Mouse (Mus musculus) kidney, postnatal 14 days (tissue): ENCODE measurements around the gene Uqcr11.
A peak's percentile ranks its signal among the peaks of the same experiment; 100 is the strongest.

Experiments
- DNase-seq: peaks from one replicate; pipeline ENCODE4 v3.0.0; 2022; ENCODE audit warnings: mixed read lengths

Gene Uqcr11

DNA sequence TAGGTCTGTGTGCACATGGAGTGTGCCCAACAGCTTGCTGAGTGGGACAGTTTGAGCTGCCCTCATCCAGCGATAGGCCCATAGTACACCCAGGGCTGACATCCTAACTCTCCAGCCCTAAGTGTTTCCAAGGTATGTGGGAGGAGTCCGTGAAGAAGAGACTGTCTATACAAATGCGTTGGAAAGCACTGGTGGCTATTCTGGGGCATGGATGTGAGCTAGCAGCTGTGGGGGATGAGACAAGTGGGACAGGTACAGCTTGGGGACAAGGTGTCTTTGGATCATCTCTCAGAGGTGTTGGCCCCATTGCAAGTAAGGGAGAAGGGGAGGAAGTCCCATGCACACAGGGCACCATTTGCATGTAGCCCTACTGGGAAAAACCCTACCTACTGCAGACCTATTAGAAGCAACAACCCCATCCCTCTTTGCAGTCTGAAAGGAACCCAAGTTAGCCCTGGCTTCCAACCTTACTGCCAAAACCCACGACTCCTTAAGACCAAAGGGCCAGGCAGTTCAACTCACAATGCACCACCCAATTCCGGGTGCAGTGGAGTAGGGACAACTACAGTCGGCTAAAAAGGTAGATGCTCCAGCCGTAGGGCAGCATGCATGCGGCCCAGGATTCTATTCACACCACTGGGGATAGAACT lies 9.0 kb downstream of the Uqcr11 start:
- no peak for DNase-seq

DNA sequence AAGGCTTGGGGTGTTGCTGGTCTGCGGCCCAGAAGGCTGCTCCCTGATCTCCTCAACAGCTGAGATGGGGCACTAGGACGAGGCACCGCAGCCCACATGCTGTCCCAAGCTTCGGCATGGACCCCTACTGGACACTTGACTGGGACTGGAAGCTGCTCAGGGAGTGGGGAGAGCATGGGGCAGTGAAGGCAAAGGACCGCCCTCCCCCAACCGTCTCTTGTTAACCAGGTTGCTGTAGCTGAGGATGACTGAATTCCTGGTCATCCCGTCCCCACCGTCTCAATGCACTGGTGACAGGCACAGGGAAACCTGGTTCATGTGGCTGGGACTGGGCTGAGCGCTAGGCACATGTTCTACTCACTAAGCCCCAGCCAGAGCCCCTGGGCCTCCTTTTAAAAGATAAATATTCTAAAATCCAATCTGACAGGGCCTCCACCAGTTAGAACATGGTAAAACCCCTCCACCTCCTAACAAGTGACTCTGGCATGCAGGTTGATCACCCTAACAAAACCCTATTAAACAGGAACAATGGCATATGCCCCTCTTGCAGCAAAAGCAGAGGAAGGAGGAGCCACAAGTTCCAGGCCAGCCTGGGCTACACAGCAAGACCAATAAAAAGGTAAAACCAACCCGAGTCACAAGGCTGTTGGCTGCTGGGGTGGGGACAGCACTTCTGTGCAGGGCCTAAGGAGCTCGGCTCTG lies 9.7 kb downstream of the Uqcr11 start:
- DNase-seq = no peak

DNA sequence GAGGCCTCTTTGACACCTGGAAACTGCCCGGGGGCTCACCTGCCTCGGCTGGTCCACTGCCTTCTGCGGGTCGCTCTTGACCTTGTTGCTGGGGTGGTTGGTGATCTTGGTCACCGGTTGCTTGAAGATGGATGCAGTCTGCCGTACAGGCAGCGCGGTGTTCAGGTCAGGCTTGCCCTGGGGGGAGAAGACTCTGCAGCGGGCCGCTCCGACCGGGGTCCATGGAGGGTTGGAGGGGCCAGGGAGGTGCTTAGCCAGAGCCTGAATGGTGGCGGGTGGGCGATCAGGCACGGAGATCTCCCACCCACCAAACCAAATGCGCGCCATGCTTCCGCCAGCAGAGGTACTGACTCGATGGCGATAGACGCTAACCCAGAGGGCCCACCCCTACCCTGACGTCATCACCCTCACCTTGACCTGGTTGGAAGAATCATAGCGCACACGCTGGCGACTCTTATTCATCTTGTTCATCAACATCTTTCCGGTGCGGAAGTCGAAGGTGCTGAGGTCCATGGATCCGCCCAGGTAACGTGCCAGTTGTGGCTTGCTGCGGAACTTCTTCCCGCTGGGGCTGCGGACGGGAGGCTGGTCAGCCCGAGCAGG lies 11.5 kb downstream of the Uqcr11 start:
- DNase-seq = no peak

DNA sequence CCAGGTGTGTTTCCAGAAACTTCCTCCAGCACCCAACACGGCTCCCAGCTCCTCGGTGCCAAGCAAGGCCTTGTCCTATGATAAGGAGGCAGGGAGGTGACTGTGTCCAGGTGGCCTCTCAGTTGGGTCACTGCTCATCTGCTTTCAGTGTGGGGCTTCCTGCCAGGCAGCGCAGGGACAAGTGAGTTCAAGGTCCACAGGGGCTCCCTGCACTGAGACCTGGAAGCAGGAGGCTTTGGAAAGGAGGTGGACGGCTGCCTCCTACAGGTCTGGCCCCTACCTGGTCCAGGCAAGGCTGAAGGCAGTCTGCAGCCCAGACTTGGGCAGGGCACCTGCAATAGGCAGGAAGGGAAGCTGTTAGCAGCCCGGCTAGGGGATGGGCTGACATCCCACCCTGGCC lies 13.9 kb downstream of the Uqcr11 start:
- peak; percentile 66 for DNase-seq

DNA sequence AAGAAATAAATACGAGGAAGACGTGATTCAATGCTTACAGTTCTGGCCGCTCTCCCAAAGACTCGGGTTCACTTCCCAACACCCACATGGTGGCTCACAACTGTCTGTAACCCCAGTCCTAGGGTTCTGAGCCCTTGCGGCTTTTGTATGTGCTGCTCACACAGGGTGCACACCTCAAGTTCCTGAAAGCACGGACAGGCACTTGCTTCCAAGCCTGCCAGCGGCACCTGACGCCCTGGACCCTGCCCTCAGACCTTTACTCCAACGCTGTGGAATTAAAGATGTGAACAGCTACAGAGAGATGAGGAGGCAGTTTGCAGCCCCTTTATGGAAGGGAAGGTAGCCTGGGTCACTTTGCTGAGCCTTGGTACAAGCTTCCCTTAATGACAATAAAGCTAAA lies 15.9 kb downstream of the Uqcr11 start:
- DNase-seq = no peak

DNA sequence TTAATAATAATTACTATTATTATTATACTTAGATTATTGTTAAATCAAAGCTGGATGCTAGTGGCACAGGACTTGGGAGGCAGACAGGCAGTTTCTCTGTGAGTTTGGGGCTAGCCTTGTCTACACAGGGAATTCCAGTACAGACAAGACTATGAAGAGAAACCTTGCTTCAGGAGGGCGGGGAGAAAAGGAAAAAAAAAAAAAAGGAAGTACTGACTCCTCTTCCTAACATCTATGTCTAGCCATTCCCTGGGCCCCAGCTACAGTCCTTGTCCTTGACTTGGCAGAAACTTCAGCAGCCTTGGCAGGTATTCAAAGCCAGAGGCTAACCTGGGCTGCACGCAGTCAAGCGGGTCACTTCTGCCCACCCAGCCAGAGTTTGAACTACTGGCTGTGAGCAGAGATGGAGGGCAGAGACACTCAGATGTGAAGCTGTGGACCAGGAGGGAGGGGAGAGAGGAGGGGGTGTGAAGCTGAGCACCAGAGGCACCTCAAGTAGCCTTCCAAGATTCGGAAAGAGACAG lies 17.4 kb downstream of the Uqcr11 start:
- no peak for DNase-seq

DNA sequence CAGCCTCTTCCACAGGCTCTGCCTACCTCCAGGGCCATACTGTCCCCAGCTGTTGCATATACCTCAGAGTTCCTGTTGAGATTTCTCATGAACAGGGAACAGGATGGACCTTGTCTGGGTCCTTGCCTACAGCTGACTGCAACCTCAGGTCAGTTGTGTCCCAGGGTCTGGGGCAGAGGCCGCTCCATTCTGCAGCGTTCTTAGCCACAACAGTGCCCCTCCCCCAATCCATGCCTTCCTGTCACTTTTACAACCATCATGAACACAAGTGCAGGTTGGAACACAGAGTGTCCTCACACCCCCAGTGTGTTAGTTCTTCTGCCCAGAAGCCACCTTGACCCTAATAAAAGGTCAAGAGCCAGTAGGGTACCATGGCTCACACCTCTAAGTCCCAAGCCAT lies 17.9 kb downstream of the Uqcr11 start:
- no peak for DNase-seq

DNA sequence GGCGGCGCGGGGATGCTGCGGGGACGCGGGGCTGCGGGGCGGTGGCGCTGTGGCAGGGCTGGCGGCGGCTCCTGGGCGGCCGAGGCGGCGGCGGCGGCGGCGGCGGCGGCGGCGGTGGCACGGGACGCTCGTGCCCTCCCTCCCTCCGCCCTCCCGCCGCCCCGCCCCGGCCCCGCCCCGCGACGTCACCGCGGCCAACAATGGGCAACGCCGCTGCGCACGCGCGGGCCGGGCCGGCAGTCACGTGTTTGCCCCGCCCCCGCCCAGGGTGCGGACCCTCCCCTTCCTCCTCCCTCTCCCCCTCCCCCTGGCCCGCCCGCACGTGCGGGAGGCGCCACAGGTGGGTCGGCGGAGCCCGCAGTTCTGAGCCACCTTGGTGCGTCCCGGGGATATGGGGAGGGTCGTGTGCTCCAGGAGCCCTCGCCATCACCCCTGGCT lies 19.1 kb downstream of the Uqcr11 start, which contains the start of gene Mex3d:
Mex3d (minus strand) TSS at position 138 of the 438 bp plus-strand sequence.
- peak; percentile 95 for DNase-seq

DNA sequence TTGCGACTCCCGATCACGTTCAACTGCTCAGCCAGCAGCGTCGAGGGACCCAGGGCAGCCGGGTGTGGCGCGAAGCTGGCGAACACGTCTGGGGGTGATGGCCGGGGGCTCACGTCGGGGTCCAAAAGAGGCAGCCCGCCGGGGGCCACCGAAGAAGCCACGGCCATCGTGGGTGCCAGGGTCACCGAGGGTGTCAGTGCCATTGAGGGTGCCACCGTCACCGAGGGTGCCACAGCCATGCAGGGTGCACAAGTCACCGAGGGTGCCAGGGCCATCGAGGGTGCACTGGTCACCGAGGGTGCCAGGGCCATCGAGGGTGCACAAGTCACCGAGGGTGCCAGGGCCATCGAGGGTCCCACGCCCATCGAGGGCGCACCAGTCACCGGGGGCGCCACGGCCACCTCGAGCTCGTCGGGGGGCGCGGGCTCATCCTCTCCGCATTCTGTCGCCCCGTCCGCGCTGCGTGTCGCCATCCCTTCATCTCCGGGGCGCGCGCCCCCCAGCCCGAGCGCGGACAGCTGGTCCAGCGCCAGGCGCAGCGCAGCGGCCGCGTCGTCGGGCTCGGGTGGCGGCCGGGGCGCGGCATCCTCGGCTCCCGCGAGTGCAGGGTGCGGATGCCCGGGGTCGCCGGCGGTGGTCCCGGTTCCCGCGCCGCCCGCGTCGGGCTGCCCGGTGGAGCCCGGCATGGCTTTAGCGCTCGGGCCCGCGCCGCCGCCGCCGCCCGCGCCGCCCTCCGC lies 19.7 kb downstream of the Uqcr11 start:
- no peak for DNase-seq

DNA sequence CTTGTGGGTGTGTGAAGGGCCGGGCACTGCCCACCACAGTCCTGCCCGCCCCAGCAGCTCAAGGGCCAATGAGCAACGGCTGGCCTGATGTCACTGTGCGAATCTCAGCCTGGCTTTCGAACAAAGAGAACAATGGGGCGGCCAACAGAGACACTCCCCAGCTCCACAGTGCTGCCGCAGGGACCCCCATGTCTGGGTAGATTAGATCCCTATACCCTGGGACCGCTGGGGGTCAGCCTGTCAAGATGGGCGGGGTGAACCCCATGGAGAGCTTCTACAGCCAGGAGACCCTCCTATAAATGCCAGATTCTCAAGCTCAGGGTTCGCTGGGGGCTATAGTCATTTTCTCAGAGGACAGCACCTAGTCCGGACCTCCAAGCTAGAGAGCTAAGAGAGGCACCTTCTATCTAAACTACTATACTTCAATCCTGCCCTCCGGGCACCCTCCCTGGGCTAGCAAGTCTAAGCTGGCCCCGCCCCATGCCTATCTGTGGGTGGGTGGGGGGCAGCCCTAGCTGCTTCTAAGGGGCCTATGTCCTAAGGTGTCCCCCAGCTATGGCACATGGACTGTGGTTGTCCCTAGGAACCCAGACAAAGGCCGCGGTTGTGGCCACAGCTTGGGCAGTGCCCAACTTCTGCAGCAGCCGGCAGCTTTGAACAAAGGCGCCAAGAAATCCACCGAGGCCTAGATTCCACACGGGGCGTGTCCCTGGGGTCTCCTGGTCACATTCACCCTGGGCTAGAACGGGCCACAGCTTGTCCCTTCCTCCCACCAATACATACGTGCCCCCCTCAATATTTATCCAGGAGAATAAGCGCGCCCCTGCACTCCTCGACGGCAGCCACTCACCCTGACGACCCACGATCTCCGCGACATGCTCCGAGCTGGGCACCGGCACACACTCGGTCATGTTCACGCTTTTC lies 20.6 kb downstream of the Uqcr11 start:
- DNase-seq = peak; percentile 55

DNA sequence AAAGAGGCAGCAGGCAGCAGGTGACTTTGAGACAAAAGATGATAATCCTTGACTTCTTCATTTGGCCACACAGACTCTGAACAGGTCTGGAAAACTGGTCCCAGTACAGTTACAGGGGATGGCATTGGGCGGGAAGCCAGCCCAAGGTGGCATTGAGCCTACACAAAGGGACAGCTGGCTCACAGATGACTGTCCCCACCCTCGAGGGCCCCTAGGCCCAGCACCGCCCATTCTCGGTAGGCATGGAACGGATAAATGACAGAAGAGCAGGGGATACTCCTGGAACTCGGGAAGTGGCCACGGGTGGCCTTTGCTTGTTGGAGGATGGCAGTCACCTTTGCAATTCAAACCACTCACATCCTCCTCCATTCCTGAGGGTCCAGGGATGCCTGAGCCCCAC lies 21.3 kb downstream of the Uqcr11 start:
- no peak for DNase-seq

DNA sequence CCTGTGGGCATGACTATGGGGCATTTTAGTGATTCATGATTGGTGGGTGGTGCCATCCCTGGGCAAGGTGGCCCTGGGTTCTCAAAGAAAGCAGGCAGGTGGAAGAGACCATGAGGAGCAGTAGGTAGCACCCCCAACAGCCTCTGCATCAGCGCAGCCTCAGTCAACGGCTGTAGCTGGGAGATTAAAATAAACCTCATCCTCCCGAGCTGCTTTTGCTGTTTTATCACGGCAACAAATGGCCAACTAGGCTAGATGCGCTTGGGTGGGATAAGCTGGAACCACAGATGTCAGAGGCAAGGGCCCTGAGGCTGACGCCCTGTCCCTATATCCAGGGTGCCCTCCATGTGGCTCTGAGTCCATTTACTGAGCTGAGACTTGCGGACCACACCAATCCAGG lies 21.9 kb downstream of the Uqcr11 start:
- DNase-seq = no peak

DNA sequence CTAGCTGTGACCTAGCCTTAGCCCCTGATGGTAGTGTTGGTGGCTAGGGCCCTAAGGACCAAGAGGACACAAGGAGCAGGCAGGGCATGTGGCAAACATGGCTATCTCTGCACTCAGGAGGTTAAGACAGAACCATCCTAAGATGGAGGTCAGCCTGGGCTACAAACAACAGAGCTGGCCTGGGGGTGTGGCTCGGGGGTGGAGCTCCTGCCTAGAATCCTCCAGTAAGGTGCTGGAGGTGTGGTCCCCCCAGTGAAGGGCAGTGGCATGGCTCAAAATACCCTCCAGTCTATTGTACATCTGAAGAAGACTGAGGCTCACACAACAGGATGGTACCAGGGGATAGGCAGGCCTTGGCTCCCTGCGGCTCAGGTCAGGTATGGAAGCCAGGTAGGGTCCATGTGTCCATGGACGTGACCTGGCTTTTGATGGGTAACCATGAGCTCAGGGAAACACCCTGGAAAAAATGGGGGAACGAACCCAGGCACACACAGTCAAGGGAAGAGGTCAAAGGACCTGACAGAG lies 22.5 kb downstream of the Uqcr11 start:
- DNase-seq = no peak

DNA sequence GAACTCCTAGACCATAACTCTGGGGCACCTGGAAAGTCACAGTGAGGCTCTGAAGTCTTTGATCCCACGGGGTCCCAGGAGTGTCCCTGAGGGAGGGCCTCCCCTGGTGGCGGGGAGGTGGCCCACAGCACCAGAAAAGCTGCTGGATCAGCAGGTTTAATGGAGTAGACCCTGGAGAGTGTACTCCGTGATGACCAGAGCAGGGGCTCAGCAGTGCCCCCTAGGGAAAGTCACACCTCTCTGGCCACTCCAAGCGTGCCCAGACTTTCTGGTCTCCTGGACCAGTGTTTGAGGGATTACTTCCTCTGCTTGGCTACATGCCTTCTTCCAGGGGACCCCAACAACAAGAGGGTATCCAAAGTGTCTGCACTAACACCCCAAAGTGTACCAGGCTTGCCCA lies 23.2 kb downstream of the Uqcr11 start:
- no peak for DNase-seq

DNA sequence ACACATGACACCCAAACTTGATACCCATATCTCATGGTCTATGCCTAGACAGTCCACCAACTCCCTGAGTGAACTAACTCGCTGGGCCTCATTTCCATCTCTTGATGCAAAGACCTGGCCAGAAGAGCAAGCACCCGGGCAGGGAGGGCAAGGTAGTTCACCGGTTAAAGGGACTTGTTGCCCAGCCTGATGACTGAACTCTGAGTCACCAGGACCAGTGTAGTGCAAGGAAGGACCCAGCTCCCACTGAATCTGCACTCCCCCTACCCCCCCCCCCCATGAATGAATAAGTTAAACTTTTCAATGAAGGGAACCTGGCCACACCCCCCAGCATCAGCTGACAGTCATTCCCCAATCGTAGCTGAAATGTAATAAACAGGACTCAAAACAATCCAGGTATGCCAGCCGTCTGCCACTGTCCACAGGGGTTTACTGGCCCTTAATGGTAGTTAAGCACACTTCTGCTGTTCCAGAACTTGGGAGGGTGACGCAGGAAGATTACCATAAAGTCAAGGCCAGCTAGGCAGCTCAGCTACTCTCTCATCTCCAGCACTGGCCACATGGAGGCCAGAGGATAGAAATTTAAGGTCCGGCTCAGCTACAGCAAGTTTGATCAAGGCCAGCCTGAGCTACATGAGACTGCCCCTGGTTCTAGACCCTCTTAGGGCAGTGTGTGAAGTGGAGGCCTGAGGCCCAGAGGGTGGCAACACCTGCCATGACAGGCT lies 23.8 kb downstream of the Uqcr11 start:
- DNase-seq = no peak

DNA sequence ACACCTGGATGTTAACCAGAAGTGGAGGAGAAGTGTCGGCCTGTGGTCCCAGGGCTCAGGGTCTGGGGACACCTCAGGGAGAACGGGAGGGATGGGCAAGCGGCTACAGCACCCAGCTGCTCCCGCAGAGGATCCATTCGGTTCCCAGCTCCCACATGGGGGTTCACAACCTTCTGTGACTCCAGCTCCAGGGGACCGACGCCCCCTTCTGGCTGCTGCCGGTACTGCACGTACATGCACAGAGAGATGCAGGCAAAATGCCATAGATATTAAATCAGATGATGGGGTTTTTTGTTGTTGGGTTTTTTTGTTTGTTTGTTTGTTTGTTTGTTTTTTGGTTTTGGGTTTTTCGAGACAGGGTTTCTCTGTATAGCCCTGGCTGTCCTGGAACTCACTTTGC lies 28.9 kb downstream of the Uqcr11 start:
- DNase-seq = no peak

DNA sequence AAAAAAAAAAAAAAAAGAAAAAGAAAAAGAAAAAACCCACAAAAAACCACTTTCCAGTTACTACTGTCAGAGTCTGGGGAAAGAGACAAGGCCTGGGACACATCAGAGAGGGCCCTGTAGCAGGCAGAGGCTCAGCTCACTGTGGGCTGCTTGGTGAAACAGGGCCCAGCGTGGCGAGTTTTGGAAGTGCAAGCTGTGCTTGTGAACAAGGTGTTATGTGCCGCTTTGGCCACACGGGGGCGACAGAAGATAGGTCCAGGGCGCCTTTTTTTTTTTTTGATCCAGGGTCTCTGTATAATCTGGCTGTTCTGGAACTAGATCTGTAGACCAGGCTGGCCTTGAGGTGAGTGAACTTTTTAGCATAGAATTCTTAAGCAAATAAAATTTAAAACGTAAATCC lies 30.5 kb downstream of the Uqcr11 start:
- DNase-seq = peak; percentile 93

DNA sequence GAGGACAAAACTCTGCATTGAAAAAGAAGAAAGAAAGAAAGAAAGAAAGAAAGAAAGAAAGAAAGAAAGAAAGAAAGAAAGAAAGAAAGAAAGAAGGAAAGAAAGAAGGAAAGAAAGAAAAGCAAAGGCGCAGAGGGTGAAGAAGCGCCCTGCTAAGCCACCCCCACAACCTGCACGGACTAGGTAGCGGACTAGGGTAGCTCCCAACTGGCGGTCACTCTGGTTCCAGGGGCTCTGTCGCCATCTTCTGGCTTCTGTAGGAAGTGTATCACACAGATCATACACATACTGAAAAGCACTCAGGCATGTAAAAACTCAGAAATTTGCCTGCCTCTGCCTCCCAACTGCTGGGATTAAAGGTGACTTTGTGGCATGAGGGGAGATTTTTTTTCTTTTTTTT lies 32.6 kb downstream of the Uqcr11 start:
- peak; percentile 87 for DNase-seq

DNA sequence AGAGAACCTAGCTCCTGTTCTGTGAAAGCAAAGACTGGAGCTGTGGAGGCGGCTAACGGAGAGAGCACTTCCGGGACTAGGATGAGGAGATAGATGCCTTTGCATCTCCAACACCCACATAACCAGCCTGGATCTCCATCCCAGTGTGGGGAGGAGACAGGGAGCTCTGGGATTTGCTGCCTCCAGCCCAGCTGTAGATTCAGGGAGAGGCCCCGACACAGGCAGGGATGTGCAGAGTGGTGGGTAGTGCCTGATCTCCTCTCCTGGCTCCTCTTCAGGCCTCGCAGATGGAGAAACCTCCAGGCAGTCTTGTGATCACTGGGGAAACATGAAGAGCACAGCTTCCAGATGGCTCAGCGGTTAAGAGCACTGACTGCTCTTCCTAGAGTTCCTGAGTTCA lies 33.9 kb downstream of the Uqcr11 start:
- no peak for DNase-seq

DNA sequence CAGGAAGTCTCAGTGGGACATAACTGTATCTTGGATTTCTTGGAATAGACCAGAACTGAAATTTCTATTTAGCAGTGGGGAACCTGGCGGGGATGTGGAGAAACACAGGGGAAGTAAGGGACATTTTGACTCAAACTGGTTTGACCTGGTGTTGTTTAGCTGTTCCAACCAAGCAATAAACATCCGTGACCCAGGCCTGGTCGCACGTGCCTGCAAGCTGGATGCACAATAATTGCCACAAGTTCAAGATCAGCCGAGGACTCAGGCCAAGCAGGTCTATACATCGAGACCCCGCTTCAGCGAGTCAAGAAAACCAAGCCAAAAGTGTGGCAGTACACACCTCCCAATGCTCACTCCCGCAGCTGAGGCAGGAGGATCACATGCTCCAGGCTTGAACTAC lies 34.6 kb downstream of the Uqcr11 start:
- DNase-seq = no peak

DNA sequence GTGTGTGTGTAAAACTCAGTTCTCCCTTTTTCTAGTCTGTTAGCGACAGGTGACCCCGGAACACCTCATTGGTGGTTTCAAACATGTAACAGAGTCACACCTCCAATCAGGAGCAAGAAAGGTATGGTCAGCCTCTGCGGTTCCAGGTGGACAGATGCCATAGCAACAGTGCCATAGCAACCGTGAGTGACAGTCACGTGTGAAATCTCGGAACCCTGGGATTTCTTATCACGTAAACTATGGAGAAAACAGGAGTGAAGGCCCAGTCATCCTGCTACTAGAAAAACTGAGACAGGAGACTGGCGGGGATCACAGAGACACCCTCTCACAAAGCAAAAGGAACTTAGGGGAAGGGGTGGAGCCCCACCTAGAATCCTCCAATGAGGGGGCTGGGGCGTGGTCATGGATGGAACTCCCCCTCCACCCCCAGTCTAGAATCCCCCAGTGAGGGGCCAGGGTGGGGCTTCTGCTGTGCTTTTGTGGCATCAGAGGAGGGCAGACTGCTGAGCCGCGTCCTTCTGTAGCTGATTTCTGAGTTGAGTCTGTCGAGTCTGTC lies 35.1 kb downstream of the Uqcr11 start:
- peak; percentile 71 for DNase-seq
